Mouse (Mus musculus) CH12.LX (cell line): ENCODE measurements around the gene Bphl.

Source experiments
- BHLHE40 ChIP-seq: IDR thresholded peaks from 2 replicates; pipeline ENCODE4 v1.6.1; 2011; ENCODE audit warnings: mild to moderate bottlenecking, low read depth, low read length, improper control_type of control experiment
- CHD2 ChIP-seq: IDR thresholded peaks from 2 replicates; pipeline ENCODE4 v1.6.1; 2011; ENCODE audit warnings: low read length, improper control_type of control experiment
- CTCF ChIP-seq, 2 experiments: IDR thresholded peaks in 1 of 2; conservative IDR thresholded peaks in 1 of 2; 2 replicates each; pipeline ENCODE4 v1.5.1; 2011 to 2012; ENCODE audit warnings: low read depth in 2 of 2, low read length in 2 of 2, improper control_type of control experiment in 1 of 2, inconsistent platforms in 1 of 2, mild to moderate bottlenecking in 1 of 2, moderate library complexity in 1 of 2
- EP300 ChIP-seq: IDR thresholded peaks from 2 replicates; pipeline ENCODE4 v1.6.1; 2011; ENCODE audit warnings: low read length, improper control_type of control experiment
- HCFC1 ChIP-seq: IDR thresholded peaks from 2 replicates; pipeline ENCODE4 v1.6.1; 2012; ENCODE audit warnings: low read depth, mild to moderate bottlenecking, inconsistent platforms, low read length, improper control_type of control experiment
- JUN ChIP-seq: IDR thresholded peaks from 2 replicates; pipeline ENCODE4 v1.6.1; 2011; ENCODE audit warnings: low read depth, mild to moderate bottlenecking, low read length, improper control_type of control experiment, moderate library complexity; ENCODE audit not compliant: insufficient read depth
- JUND ChIP-seq: conservative IDR thresholded peaks from 2 replicates; pipeline ENCODE4 v1.6.1; 2011; ENCODE audit warnings: low read depth, low read length, improper control_type of control experiment
- MAX ChIP-seq: IDR thresholded peaks from 2 replicates; pipeline ENCODE4 v1.6.1; 2011; ENCODE audit warnings: low read length, improper control_type of control experiment
- POLR2A ChIP-seq: IDR thresholded peaks from 2 replicates; pipeline ENCODE4 v1.6.1; 2011; ENCODE audit warnings: low read depth, mild to moderate bottlenecking, improper control_type of control experiment, low read length
- SIN3A ChIP-seq: IDR thresholded peaks from 2 replicates; pipeline ENCODE4 v1.6.1; 2012; ENCODE audit warnings: low read length, improper control_type of control experiment, inconsistent platforms
- TBP ChIP-seq: conservative IDR thresholded peaks from 2 replicates; pipeline ENCODE4 v1.6.1; 2011; ENCODE audit warnings: low read depth, low read length, improper control_type of control experiment
- TCF12 ChIP-seq: IDR thresholded peaks from 2 replicates; pipeline ENCODE4 v1.6.1; 2014; ENCODE audit warnings: low read depth, mild to moderate bottlenecking, inconsistent platforms, low read length, improper control_type of control experiment
- USF1 ChIP-seq: IDR thresholded peaks from 2 replicates; pipeline ENCODE4 v1.6.1; 2014; ENCODE audit warnings: low read depth, mild to moderate bottlenecking, inconsistent platforms, low read length, improper control_type of control experiment

DNA sequence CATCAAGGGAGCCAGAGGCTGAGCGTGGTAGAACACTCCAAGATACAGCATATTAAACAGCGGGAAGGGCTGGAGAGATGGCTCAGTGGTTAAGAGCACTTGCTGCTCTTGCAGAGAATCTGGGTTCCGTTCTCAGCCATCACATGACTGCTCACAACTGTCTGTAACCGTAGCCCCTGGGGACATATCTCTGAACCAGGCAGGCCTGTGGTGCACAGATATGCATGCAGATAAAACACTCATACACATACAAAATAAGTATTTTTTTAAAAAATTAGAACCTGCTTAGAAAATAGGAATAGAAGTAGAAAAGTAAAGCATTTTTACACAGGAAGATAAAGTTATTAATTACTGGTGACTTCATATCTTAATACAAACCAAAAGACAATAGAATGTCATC is 81.4 kb downstream of the Bphl start:
- 0 out of 2 replicates have a peak, but pooled peaks have one; percentile 28 for TF ChIP-seq EP300
- TF ChIP-seq HCFC1 = no peak
- TF ChIP-seq CHD2 = no peak
- no peak for TF ChIP-seq CTCF (conservative IDR thresholded peaks at IDR 0.05 in 1 of 2, IDR thresholded peaks at IDR 0.05 in 1 of 2; ENCODE audit: low read depth in 2 of 2, low read length in 2 of 2)
- no peak for TF ChIP-seq SIN3A
- no peak for TF ChIP-seq POLR2A
- peak; percentile 55; the same call in 1 of the 2 replicates for TF ChIP-seq BHLHE40
- TF ChIP-seq MAX = no peak
- peak; percentile 62 for TF ChIP-seq USF1
- TF ChIP-seq TBP = no peak
- no peak for TF ChIP-seq TCF12
- no peak for TF ChIP-seq JUN
- no peak for TF ChIP-seq JUND
